Mouse (Mus musculus): ENCODE data around the gene Galc.

Galc gene

DNA sequence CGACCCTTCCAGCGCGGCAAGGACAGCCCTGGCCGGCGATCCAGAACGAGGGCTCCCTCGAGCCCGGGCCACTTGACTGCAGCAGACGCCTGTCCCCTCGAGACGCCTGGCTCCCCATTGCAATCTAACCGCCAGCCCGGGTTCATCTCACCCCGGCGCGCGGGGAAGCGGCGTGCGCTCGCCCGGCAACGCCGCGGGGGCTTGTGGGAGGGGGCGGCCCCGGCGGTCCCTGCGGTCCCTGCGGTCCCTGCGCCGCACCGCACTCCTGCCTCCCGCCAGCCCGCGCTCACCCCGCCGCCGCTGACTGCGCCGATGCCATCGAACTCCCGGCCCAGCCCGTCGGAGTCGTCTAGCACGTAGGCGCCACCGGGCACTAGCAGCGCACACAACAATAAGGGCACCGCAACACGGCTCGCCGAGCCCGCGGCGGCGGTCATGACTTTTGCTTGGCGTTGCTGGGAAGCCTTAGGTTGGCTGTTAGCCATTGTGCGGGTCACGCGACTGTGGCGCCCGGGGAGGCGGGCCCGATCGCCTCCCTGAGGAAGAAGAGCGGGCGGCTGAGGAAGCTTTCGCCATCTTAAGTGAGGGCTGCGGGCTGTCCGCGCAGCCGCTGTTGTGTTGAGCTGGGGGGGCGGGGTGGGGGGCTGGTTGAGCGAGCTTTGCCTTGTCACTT lies at the start of gene Galc:
Gene Galc (minus strand): TSS at position 615 of the 673 bp plus-strand sequence.
- peak; percentile 95 for DNase-seq (ENCODE audit: low read depth, low spot score)

- DNase-seq (ENCODE audit: low read depth, low spot score) = peak; percentile 98
Observed at GRCm38 (mm10) chr12:98307179-98307915, 48.1 kb upstream of the Galc start.

- no peak for DNase-seq (ENCODE audit: low read depth, low spot score)
Observed at GRCm38 (mm10) chr12:98303013-98303412, 43.8 kb upstream of the Galc start.

DNA sequence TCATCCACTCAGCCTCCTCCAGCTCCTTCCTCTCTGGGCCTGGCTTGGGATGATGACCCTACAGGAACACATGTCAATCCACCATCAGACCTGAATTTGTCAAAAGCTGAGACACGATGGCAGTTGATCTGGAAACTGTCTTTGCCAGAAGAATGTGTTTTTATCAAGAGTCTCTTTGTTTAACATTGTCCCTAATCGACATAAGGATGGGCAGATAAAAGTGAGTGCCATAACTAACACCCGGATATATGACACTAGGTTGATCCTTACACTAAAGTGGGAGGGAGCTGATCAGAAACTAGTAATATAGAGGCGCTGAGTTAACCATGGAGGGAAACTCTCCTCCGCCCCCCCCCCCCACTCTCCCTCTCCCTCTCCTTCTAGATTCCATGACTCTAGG lies 42.7 kb upstream of the Galc start:
- DNase-seq (ENCODE audit: low read depth, low spot score) = no peak

DNA sequence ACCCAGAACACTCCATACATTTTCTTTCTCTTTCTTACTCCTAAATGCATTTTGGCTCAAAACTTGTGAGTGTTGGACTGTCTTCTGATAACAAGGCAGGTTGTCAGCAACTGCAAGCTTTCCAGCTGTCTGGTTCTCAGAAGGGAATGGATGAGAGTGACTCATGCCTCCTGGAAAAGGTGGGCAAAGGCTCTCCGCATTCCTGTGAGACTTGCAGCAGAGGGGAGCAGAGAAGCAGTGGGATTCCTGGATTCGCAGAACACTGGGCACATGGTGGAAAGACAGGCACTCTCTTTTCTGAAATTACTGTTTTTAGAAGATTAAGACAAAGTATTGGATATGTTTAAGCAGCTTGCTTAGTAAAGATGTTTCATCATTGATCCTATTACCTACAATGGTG lies 35.0 kb upstream of the Galc start:
- peak; percentile 70 for DNase-seq (ENCODE audit: low read depth, low spot score)

DNA sequence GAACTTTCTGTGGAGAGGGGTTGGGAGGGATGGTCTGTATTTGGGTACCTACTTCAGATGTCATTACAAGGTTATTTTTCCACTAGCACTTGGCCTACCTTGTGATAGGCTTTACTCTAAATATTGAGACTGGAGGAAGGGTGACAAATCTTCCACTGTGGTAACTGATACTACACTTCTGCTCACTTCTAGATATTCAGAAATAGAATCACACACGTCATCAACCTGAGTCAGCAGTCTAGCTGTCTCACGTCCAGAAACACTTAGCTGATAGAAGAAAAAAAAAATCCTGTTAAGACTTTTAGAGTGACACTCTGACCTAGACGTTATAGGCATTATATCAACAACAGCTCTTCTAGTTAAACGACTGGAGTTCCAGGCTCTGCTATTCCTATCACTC lies 33.0 kb upstream of the Galc start:
- no peak for DNase-seq (ENCODE audit: low read depth, low spot score)

DNA sequence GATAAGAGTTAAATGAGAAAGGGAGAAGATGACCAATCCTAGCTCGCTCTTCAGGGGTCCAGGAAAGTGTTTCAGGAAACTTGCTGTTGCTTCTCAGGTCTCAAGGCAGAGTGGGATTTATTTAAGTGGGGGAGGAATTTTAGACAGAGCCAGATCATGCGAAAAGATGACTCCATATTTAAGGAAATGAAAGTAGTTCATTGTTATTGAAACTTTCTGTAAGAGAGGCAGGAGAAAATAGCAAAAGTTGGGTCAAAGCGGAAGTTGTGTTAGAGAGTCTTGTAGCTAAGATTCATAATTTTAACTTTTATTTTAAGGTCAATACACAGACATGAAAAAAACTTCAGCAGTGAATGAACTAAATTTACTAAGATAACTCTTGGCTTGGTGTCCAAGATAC lies 31.2 kb upstream of the Galc start:
- no peak for DNase-seq (ENCODE audit: low read depth, low spot score)

GRCm38 (mm10) chr12:98284477-98284876 lies 25.2 kb upstream of the Galc start:
- no peak for DNase-seq (ENCODE audit: low read depth, low spot score)

GRCm38 (mm10) chr12:98283487-98283860 lies 24.2 kb upstream of the Galc start:
- peak; percentile 37 for DNase-seq (ENCODE audit: low read depth, low spot score)

DNA sequence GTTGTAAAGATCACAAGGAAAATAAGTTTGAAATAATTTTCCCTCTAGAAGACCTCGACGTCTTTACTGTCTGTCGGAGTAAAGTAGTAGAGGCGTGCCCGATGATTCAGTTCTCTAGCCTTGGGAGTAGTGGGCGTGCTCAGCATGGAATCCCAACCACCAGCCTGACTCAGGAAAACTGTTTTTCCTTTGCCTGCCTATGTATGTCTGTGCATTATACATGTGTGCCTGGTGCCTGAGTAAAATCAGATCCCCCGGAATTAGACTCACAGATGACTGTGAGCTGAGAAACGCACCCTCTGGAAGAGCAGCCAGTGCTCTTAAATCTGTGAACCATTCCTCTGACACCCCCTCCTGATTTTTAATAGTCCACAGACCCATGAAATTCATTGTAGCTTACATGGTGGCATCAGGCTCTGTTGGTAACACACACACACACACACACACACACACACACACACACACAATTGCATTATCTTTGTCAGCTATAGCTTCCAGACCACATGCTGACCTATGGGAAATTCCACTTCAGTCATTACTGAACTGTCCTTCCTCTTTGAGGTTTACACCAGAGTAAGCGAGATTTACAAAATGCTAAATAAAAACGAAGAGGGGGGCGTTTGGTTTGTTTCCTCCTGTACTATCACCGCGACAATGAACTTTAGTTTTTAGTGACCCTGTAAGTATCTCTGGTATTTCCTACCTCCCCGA lies 23.7 kb upstream of the Galc start:
- peak; percentile 84 for DNase-seq (ENCODE audit: low read depth, low spot score)

DNA sequence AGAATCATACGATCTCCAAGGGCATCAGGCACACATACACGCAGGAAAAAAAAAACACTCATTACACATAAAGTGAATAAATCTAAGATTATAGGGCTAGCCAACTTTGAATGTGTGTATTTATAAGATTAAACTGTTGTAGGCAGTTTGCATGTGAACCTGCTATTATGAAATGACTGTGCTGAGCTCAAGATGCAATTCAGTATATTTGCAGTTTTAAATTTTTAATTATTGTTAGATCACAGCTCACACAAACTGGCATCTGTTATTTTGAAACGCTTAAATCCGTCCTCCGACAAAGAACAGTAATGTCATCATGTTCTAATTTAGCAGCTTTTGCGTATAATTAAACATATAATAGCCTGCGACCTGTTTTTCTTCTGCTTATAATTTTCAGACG lies 21.7 kb upstream of the Galc start:
- no peak for DNase-seq (ENCODE audit: low read depth, low spot score)

GRCm38 (mm10) chr12:98280530-98280929 lies 21.3 kb upstream of the Galc start:
- DNase-seq (ENCODE audit: low read depth, low spot score) = peak; percentile 87

DNA sequence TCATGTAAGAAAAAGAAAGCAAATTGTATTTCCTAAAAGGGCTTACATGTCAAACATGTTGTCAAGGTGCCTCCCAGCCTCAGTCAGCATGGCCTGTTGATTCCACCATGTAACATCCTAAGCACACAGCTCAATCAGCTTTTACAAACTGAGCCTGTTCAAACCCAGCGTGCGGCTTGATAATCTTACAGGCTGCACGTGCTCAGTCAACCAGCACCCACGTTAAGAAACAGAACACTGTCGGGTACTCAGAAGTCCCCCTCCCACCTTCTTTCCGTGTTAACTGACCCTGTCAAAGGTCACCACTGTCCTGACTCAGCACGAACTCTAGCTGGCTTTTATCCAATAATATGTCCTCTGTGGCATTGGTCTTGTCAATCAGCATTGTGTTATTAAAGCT lies 13.2 kb upstream of the Galc start:
- DNase-seq (ENCODE audit: low read depth, low spot score) = no peak

- DNase-seq (ENCODE audit: low read depth, low spot score) = no peak
Observed at GRCm38 (mm10) chr12:98270810-98271566, 11.7 kb upstream of the Galc start.

- DNase-seq (ENCODE audit: low read depth, low spot score) = no peak
Observed at GRCm38 (mm10) chr12:98269791-98270745, 10.8 kb upstream of the Galc start.

GRCm38 (mm10) chr12:98268441-98269369 lies 9.4 kb upstream of the Galc start, which contains the start of gene Gpr65:
Gene Gpr65 (plus strand): TSS chr12:98268635.
- DNase-seq (ENCODE audit: low read depth, low spot score) = no peak

GRCm38 (mm10) chr12:98265697-98266096 lies 6.4 kb upstream of the Galc start:
- no peak for DNase-seq (ENCODE audit: low read depth, low spot score)

- DNase-seq (ENCODE audit: low read depth, low spot score) = no peak
Observed at GRCm38 (mm10) chr12:98259518-98259852, 226 bp upstream of the Galc start.

GRCm38 (mm10) chr12:98258371-98258844 lies 851 bp downstream of the Galc start:
- DNase-seq (ENCODE audit: low read depth, low spot score) = no peak

All from brain, adult 2 months (tissue).